Mouse (Mus musculus) frontal cortex, adult (tissue): ENCODE data around the gene Kcnma1.
A peak's percentile ranks its signal among the peaks of the same experiment; 100 is the strongest.

Source experiments
- ATAC-seq: cut with Nextera tagmentation; 2 replicates; pipeline ENCODE4 v1.9.2; 2017; ENCODE audit warnings: mild to moderate bottlenecking, moderate library complexity, mixed read lengths; ENCODE audit not compliant: low TSS enrichment

Kcnma1 gene

GRCm38 (mm10) chr14:23529720-23530119 is 484.6 kb downstream of the Kcnma1 start:
- peak; percentile 22; the same call in 1 of the 2 replicates for ATAC-seq

GRCm38 (mm10) chr14:23529229-23529628 is 485.1 kb downstream of the Kcnma1 start:
- ATAC-seq = no peak

- no peak for ATAC-seq
These were observed 488.4 kb downstream of the Kcnma1 start for GRCm38 (mm10) chr14:23525910-23526309.

- no peak for ATAC-seq
These were observed 490.3 kb downstream of the Kcnma1 start for GRCm38 (mm10) chr14:23523825-23524491.

GRCm38 (mm10) chr14:23522606-23523159 is 491.6 kb downstream of the Kcnma1 start:
- no peak for ATAC-seq

- 0 out of 2 replicates have a peak, but pooled peaks have one; percentile 6 for ATAC-seq
These were observed 493.1 kb downstream of the Kcnma1 start for GRCm38 (mm10) chr14:23521080-23521684.

- ATAC-seq = no peak
These were observed 496.9 kb downstream of the Kcnma1 start for GRCm38 (mm10) chr14:23517374-23517773.

- ATAC-seq = no peak
These were observed 504.5 kb downstream of the Kcnma1 start for GRCm38 (mm10) chr14:23509792-23510191.

- ATAC-seq = peak; percentile 31
These were observed 512.0 kb downstream of the Kcnma1 start for GRCm38 (mm10) chr14:23502236-23502790.

GRCm38 (mm10) chr14:23496801-23497200 is 517.5 kb downstream of the Kcnma1 start:
- ATAC-seq = no peak

- no peak for ATAC-seq
These were observed 518.0 kb downstream of the Kcnma1 start for GRCm38 (mm10) chr14:23496236-23496740.

- ATAC-seq = no peak
These were observed 519.8 kb downstream of the Kcnma1 start for GRCm38 (mm10) chr14:23494496-23494800.

GRCm38 (mm10) chr14:23493750-23494495 is 520.4 kb downstream of the Kcnma1 start:
- ATAC-seq = no peak

- ATAC-seq = no peak
These were observed 521.5 kb downstream of the Kcnma1 start for GRCm38 (mm10) chr14:23492581-23493360.

GRCm38 (mm10) chr14:23491359-23491758 is 522.9 kb downstream of the Kcnma1 start:
- no peak for ATAC-seq

- ATAC-seq = peak; percentile 90
These were observed 527.6 kb downstream of the Kcnma1 start for GRCm38 (mm10) chr14:23486687-23487086.

GRCm38 (mm10) chr14:23485802-23486500 is 528.3 kb downstream of the Kcnma1 start:
- no peak for ATAC-seq

GRCm38 (mm10) chr14:23475129-23475528 is 539.2 kb downstream of the Kcnma1 start:
- no peak for ATAC-seq

GRCm38 (mm10) chr14:23470071-23470470 is 544.2 kb downstream of the Kcnma1 start:
- no peak for ATAC-seq

- no peak for ATAC-seq
These were observed 549.2 kb downstream of the Kcnma1 start for GRCm38 (mm10) chr14:23465135-23465534.

GRCm38 (mm10) chr14:23458560-23458959 is 555.7 kb downstream of the Kcnma1 start:
- no peak for ATAC-seq
